Mouse (Mus musculus) forebrain, embryonic 12.5 days (tissue): ENCODE results near the gene Chn1. TPM values are rescaled to one million over a fixed set of nuclear protein-coding genes. Genes with fewer than 3 reads are reported as not detected.

Experiments
- ATAC-seq: fragments of 200-750 bp; cut with Nextera tagmentation; 2 replicates; pipeline ENCODE4 v1.8.0; 2017; ENCODE audit warnings: moderate TSS enrichment; ENCODE audit not compliant: low FRiP score
- H3K27ac ChIP-seq: fragments of 300-500 bp; sonication (generic); 2 replicates; pipeline ENCODE4 v1.5.1; 2016; ENCODE audit warnings: mild to moderate bottlenecking
- H3K27me3 ChIP-seq: fragments of 300-500 bp; sonication (generic); 2 replicates; pipeline ENCODE4 v1.6.1; 2016; ENCODE audit warnings: mild to moderate bottlenecking
- H3K36me3 ChIP-seq: fragments of 300-500 bp; sonication (generic); replicated peaks from 2 replicates; pipeline ENCODE4 v1.6.1; 2016; ENCODE audit warnings: mild to moderate bottlenecking
- H3K4me1 ChIP-seq: fragments of 300-500 bp; sonication (generic); 2 replicates; pipeline ENCODE4 v1.6.1; 2016
- H3K4me2 ChIP-seq: fragments of 300-500 bp; sonication (generic); 2 replicates; pipeline ENCODE4 v1.6.1; 2016; ENCODE audit warnings: mild to moderate bottlenecking, moderate library complexity
- H3K4me3 ChIP-seq: fragments of 300-500 bp; sonication (generic); replicated peaks from 2 replicates; pipeline ENCODE4 v1.5.1; 2016; ENCODE audit warnings: mild to moderate bottlenecking
- H3K9ac ChIP-seq: fragments of 300-500 bp; sonication (generic); 2 replicates; pipeline ENCODE4 v1.6.1; 2016; ENCODE audit warnings: mild to moderate bottlenecking
- H3K9me3 ChIP-seq: fragments of 300-500 bp; sonication (generic); 2 replicates; pipeline ENCODE4 v1.6.1; 2016
- WGBS: fragments of 180-500 bp; shearing (Covaris S2); methylation state at CpG from one replicate; pipeline ENCODE4 v1.1.7; 2016; 5-methylcytosine and 5-hydroxymethylcytosine counted together
- polyA plus RNA-seq: library from polyadenylated mRNA; unstranded; fragments of >200 nt; fragmentation: Nextera tagmentation; extraction: Ambion mirVana; gene quantifications from 2 replicates; pipeline ENCODE4 v1.2.1, GENCODE M21; 2016

Gene Chn1
- polyA plus RNA-seq, 1 experiment from 2014 or later: 66.0 TPM

GRCm38 (mm10) chr2:73596786-73597185 is 178.4 kb downstream of the Chn1 start:
- H3K36me3 ChIP-seq: no peaks in the 10 kb centered on the region
- H3K27ac ChIP-seq: no peak overlapping the region
- no peak overlapping the region for H3K4me2 ChIP-seq
- 26% methylated on average over 9 of the region's 9 CpGs for WGBS
- H3K27me3 ChIP-seq: no peaks in the 10 kb centered on the region
- ATAC-seq: no peak
- H3K4me1 ChIP-seq: peaks cover 4% of the 10 kb centered on the region; the same call in 1 of the 2 replicates
- H3K4me3 ChIP-seq: no peak overlapping the region
- no peaks in the 10 kb centered on the region for H3K9me3 ChIP-seq
- no peak overlapping the region for H3K9ac ChIP-seq

- Histone ChIP-seq H3K9me3 (no peaks in the 10 kb centered on the region), H3K36me3 (no peaks in the 10 kb centered on the region), H3K27me3 (no peaks in the 10 kb centered on the region), H3K4me3 (no peak overlapping the region), H3K4me2 (no peak overlapping the region), H3K27ac (no peak overlapping the region), H3K4me1 (peaks cover 4% of the 10 kb centered on the region; the same call in 1 of the 2 replicates), H3K9ac (no peak overlapping the region)
- no peak for ATAC-seq
- 82% methylated on average over 5 of the region's 5 CpGs for WGBS
These were observed 178.8 kb downstream of the Chn1 start for GRCm38 (mm10) chr2:73596326-73596725.

GRCm38 (mm10) chr2:73593101-73593439 is 182.1 kb downstream of the Chn1 start:
- H3K4me1 ChIP-seq: peaks cover 17% of the 10 kb centered on the region; the same call in 1 of the 2 replicates
- no peaks in the 10 kb centered on the region for H3K36me3 ChIP-seq
- no peak for ATAC-seq
- 86% methylated on average over 2 of the region's 2 CpGs for WGBS
- no peak overlapping the region for H3K27ac ChIP-seq
- no peak overlapping the region for H3K4me2 ChIP-seq
- no peak overlapping the region for H3K4me3 ChIP-seq
- no peaks in the 10 kb centered on the region for H3K9me3 ChIP-seq
- 0 out of 2 replicates have a peak, but pooled peaks cover 10% of the 10 kb centered on the region for H3K27me3 ChIP-seq
- no peak overlapping the region for H3K9ac ChIP-seq

- 83% methylated on average over 14 of the region's 14 CpGs for WGBS
- H3K4me2 ChIP-seq: no peak overlapping the region
These were observed 182.7 kb downstream of the Chn1 start for GRCm38 (mm10) chr2:73592231-73593100.

GRCm38 (mm10) chr2:73591246-73591645 is 183.9 kb downstream of the Chn1 start:
- Histone ChIP-seq H3K4me2 (no peak overlapping the region), H3K27ac (no peak overlapping the region), H3K36me3 (no peaks in the 10 kb centered on the region), H3K9ac (no peak overlapping the region), H3K4me3 (no peak overlapping the region), H3K9me3 (no peaks in the 10 kb centered on the region), H3K27me3 (peaks cover 14% of the 10 kb centered on the region; the same call in 1 of the 2 replicates), H3K4me1 (peaks cover 13% of the 10 kb centered on the region; the same call in 1 of the 2 replicates)
- 55% methylated on average over 6 of the region's 6 CpGs for WGBS
- ATAC-seq: no peak

More at GRCm38 (mm10) chr2:73592231-73593100, 182.7 kb downstream of the Chn1 start:
- Histone ChIP-seq H3K27me3 (0 out of 2 replicates have a peak, but pooled peaks cover 12% of the 10 kb centered on the region), H3K9me3 (no peaks in the 10 kb centered on the region), H3K27ac (no peak overlapping the region), H3K4me3 (no peak overlapping the region), H3K9ac (no peak overlapping the region), H3K4me1 (peaks cover 17% of the 10 kb centered on the region; the same call in 1 of the 2 replicates), H3K36me3 (no peaks in the 10 kb centered on the region)
- no peak for ATAC-seq

GRCm38 (mm10) chr2:73590106-73590505 is 185.0 kb downstream of the Chn1 start:
- peaks cover 18% of the 10 kb centered on the region; the same call in 1 of the 2 replicates for H3K27me3 ChIP-seq
- H3K9ac ChIP-seq: peak overlapping the region; percentile 33; the same call in 1 of the 2 replicates
- H3K36me3 ChIP-seq: no peaks in the 10 kb centered on the region
- no peak overlapping the region for H3K27ac ChIP-seq
- peaks cover 17% of the 10 kb centered on the region for H3K4me1 ChIP-seq
- ATAC-seq: 0 out of 2 replicates have a peak, but pooled peaks have one; percentile 46
- peak overlapping the region; percentile 20 for H3K4me3 ChIP-seq
- H3K4me2 ChIP-seq: peak overlapping the region; percentile 53
- WGBS: 11% methylated on average over 12 of the region's 12 CpGs
- H3K9me3 ChIP-seq: no peaks in the 10 kb centered on the region

GRCm38 (mm10) chr2:73588951-73589350 is 186.2 kb downstream of the Chn1 start:
- no peaks in the 10 kb centered on the region for H3K36me3 ChIP-seq
- no peaks in the 10 kb centered on the region for H3K9me3 ChIP-seq
- no peak overlapping the region for H3K27ac ChIP-seq
- no peak overlapping the region for H3K4me3 ChIP-seq
- peaks cover 18% of the 10 kb centered on the region; the same call in 1 of the 2 replicates for H3K27me3 ChIP-seq
- H3K9ac ChIP-seq: no peak overlapping the region
- no peak overlapping the region for H3K4me2 ChIP-seq
- peaks cover 19% of the 10 kb centered on the region for H3K4me1 ChIP-seq
- ATAC-seq: no peak
- 81% methylated on average over 2 of the region's 2 CpGs for WGBS

GRCm38 (mm10) chr2:73587109-73587506 is 188.0 kb downstream of the Chn1 start:
- H3K4me2 ChIP-seq: no peak overlapping the region
- H3K9ac ChIP-seq: no peak overlapping the region
- H3K27me3 ChIP-seq: peaks cover 18% of the 10 kb centered on the region; the same call in 1 of the 2 replicates
- no peak overlapping the region for H3K4me3 ChIP-seq
- no peaks in the 10 kb centered on the region for H3K36me3 ChIP-seq
- ATAC-seq: no peak
- 58% methylated on average over 4 of the region's 4 CpGs for WGBS
- H3K4me1 ChIP-seq: peaks cover 19% of the 10 kb centered on the region
- no peaks in the 10 kb centered on the region for H3K9me3 ChIP-seq
- no peak overlapping the region for H3K27ac ChIP-seq

GRCm38 (mm10) chr2:73586392-73587108 is 188.6 kb downstream of the Chn1 start:
- Histone ChIP-seq H3K4me3 (no peak overlapping the region), H3K27me3 (peaks cover 18% of the 10 kb centered on the region; the same call in 1 of the 2 replicates), H3K9me3 (no peaks in the 10 kb centered on the region), H3K27ac (no peak overlapping the region), H3K36me3 (no peaks in the 10 kb centered on the region), H3K4me1 (peaks cover 19% of the 10 kb centered on the region), H3K4me2 (no peak overlapping the region), H3K9ac (no peak overlapping the region)
- 62% methylated on average over 10 of the region's 10 CpGs for WGBS
- ATAC-seq: no peak

- WGBS: 17% methylated on average over 12 of the region's 12 CpGs
These were observed 189.8 kb downstream of the Chn1 start for GRCm38 (mm10) chr2:73585347-73585831.

GRCm38 (mm10) chr2:73584645-73585346 is 190.3 kb downstream of the Chn1 start:
- ATAC-seq: peak; percentile 90
- Histone ChIP-seq H3K9ac (peak overlapping the region; percentile 39; the same call in 1 of the 2 replicates), H3K9me3 (no peaks in the 10 kb centered on the region), H3K27ac (no peak overlapping the region), H3K4me3 (peak overlapping the region; percentile 40), H3K27me3 (peaks cover 13% of the 10 kb centered on the region; the same call in 1 of the 2 replicates), H3K4me1 (peaks cover 7% of the 10 kb centered on the region), H3K36me3 (no peaks in the 10 kb centered on the region), H3K4me2 (peak overlapping the region; percentile 62)
- WGBS: 4% methylated on average over 18 of the region's 18 CpGs

More at GRCm38 (mm10) chr2:73585347-73585831, 189.8 kb downstream of the Chn1 start:
- Histone ChIP-seq H3K9me3 (no peaks in the 10 kb centered on the region), H3K4me2 (peak overlapping the region; percentile 62), H3K27me3 (peaks cover 13% of the 10 kb centered on the region; the same call in 1 of the 2 replicates), H3K4me3 (peak overlapping the region; percentile 40), H3K36me3 (no peaks in the 10 kb centered on the region), H3K4me1 (peaks cover 13% of the 10 kb centered on the region), H3K27ac (no peak overlapping the region), H3K9ac (peak overlapping the region; percentile 39; the same call in 1 of the 2 replicates)
- ATAC-seq: peak; percentile 28; the same call in 1 of the 2 replicates
